In genomic region chr5:112892411-112892810, GRCm38 (mm10) we compare ENCODE assay signal across 22 mouse cellular contexts. TPM values are rescaled to one million over a fixed set of nuclear protein-coding genes. Genes with fewer than 3 reads are reported as not detected.
"Had no signal": no experiment of that assay in that cellular context is flagged by ENCODE, and none has a peak within 500 bp of the region (broad histone marks: within the 10 kb centered on the region; RNA-seq: fewer than 3 reads in every experiment).

No protein-coding gene starts in this region.

- H3K27ac ChIP-seq: hindbrain, embryonic 13.5 days; hindbrain, embryonic 15.5 days; hindbrain, postnatal 0 days; limb, embryonic 13.5 days; limb, embryonic 15.5 days; liver, embryonic 12.5 days; liver, embryonic 14.5 days had no signal

- H3K9me3 ChIP-seq: hindbrain, embryonic 13.5 days; hindbrain, embryonic 15.5 days; limb, embryonic 13.5 days; limb, embryonic 15.5 days; liver, embryonic 12.5 days had no signal

- H3K36me3 ChIP-seq: hindbrain, embryonic 13.5 days; hindbrain, embryonic 15.5 days; limb, embryonic 13.5 days; limb, embryonic 15.5 days; liver, embryonic 12.5 days had no signal

- H3K4me2 ChIP-seq: heart, embryonic 11.5 days; hindbrain, embryonic 13.5 days; hindbrain, embryonic 15.5 days; limb, embryonic 13.5 days; limb, embryonic 15.5 days; liver, embryonic 12.5 days had no signal

- H3K27me3 ChIP-seq: hindbrain, embryonic 13.5 days; hindbrain, embryonic 15.5 days; limb, embryonic 13.5 days; limb, embryonic 15.5 days; liver, embryonic 12.5 days had no signal

- H3K4me1 ChIP-seq: limb, embryonic 13.5 days; limb, embryonic 15.5 days; liver, embryonic 12.5 days had no signal

- DNase-seq: gastrocnemius, postnatal 14 days; heart, adult 2 months; heart, postnatal 14 days; heart, postnatal 36 days; kidney, adult 11 months; kidney, adult 8-10 months; kidney, postnatal 10 days; layer of hippocampus, adult 9-11 months; layer of hippocampus, postnatal 36 days; left cerebral cortex, postnatal 4 days; lung, adult 18-20 months had no signal

- H3K9ac ChIP-seq: forebrain, postnatal 0 days; hindbrain, embryonic 13.5 days; hindbrain, embryonic 15.5 days; limb, embryonic 13.5 days; limb, embryonic 15.5 days; liver, embryonic 12.5 days; liver, embryonic 14.5 days had no signal

- H3K4me3 ChIP-seq: heart, adult 2 months; hindbrain, embryonic 13.5 days; hindbrain, embryonic 15.5 days; limb, embryonic 13.5 days; limb, embryonic 15.5 days; liver, embryonic 12.5 days had no signal

- ATAC-seq: forebrain, postnatal 0 days; hindbrain, postnatal 0 days; intestine, embryonic 16.5 days; liver, embryonic 12.5 days had no signal

RNA-seq across cellular contexts. Expression of gene Myo18b, which starts 3.8 kb away (rescaled TPM):
- total RNA-seq: hematopoietic stem cell, adult 5-6 weeks had no signal
